Mouse (Mus musculus) stomach, embryonic 16.5 days (tissue): ENCODE measurements around the gene P2ry13. TPM values are rescaled to one million over a fixed set of nuclear protein-coding genes. Genes with fewer than 3 reads are reported as not detected.

Source experiments
- ATAC-seq: fragments of 200-750 bp; cut with Nextera tagmentation; 2 replicates; pipeline ENCODE4 v1.8.0; 2017; ENCODE audit warnings: moderate number of reproducible peaks, moderate TSS enrichment; ENCODE audit not compliant: insufficient read depth, low FRiP score
- H3K27ac ChIP-seq: fragments of 300-500 bp; sonication (generic); 2 replicates; pipeline ENCODE4 v1.5.1; 2014; ENCODE audit warnings: low read length
- H3K27me3 ChIP-seq: fragments of 300-500 bp; sonication (generic); 2 replicates; pipeline ENCODE4 v1.6.1; 2014; ENCODE audit warnings: low read length, control low read depth, mixed read lengths; ENCODE audit not compliant: control insufficient read depth, insufficient read depth
- H3K36me3 ChIP-seq: fragments of 300-500 bp; sonication (generic); 2 replicates; pipeline ENCODE4 v1.6.1; 2014; ENCODE audit warnings: low read length; ENCODE audit not compliant: control insufficient read depth, insufficient read depth
- H3K4me1 ChIP-seq: fragments of 300-500 bp; sonication (generic); 2 replicates; pipeline ENCODE4 v1.6.1; 2014; ENCODE audit warnings: low read length, control low read depth, mixed read lengths; ENCODE audit not compliant: control insufficient read depth, insufficient read depth
- H3K4me2 ChIP-seq: fragments of 300-500 bp; sonication (generic); 2 replicates; pipeline ENCODE4 v1.6.1; 2014; ENCODE audit warnings: low read depth, low read length, mixed read lengths
- H3K4me3 ChIP-seq: fragments of 300-500 bp; sonication (generic); replicated peaks from 2 replicates; pipeline ENCODE4 v1.5.1; 2014; ENCODE audit warnings: mild to moderate bottlenecking, low read length
- H3K9ac ChIP-seq: fragments of 300-500 bp; sonication (generic); 2 replicates; pipeline ENCODE4 v1.6.1; 2014; ENCODE audit warnings: low read length
- H3K9me3 ChIP-seq: fragments of 300-500 bp; sonication (generic); replicated peaks from 2 replicates; pipeline ENCODE4 v1.6.1; 2016; ENCODE audit warnings: low read length, control low read depth; ENCODE audit not compliant: control insufficient read depth
- WGBS: fragments of 180-500 bp; shearing (Covaris S2); extraction: QIAGEN DNeasy Blood & Tissue Kit; methylation state at CpG from one replicate; pipeline ENCODE4 v1.1.7; 2014; 5-methylcytosine and 5-hydroxymethylcytosine counted together
- polyA plus RNA-seq: library from polyadenylated mRNA; unstranded; fragments of >200 nt; fragmentation: Nextera tagmentation; extraction: Ambion mirVana; gene quantifications from 2 replicates; pipeline ENCODE4 v1.2.1, GENCODE M21; 2015

P2ry13 gene
- polyA plus RNA-seq, result 1.9 and 2.4 TPM in 2 replicates

- no peaks in the 10 kb centered on the region for H3K9me3 ChIP-seq
- no peaks in the 10 kb centered on the region for H3K36me3 ChIP-seq
- no peak within 1 kb of the TSS for H3K9ac ChIP-seq
- no peak within 1 kb of the TSS for H3K4me3 ChIP-seq
- no peak within 1 kb of the TSS for H3K4me2 ChIP-seq
- no peaks in the 10 kb centered on the region for H3K27me3 ChIP-seq
- no peak for ATAC-seq
- H3K27ac ChIP-seq, result no peak within 1 kb of the TSS
- WGBS, result 87% methylated on average over 6 of the region's 6 CpGs
- peaks cover 4% of the 10 kb centered on the region; the same call in 1 of the 2 replicates for H3K4me1 ChIP-seq
These were observed at the start of gene P2ry13 for GRCm38 (mm10) chr3:59210727-59211126. P2ry13 (minus strand) TSS chr3:59210882.

GRCm38 (mm10) chr3:59257740-59258664, 47.3 kb upstream of the P2ry13 start:
- Histone ChIP-seq H3K27me3 (no peaks in the 10 kb centered on the region), H3K9ac (no peak overlapping the region), H3K4me1 (no peaks in the 10 kb centered on the region), H3K4me2 (no peak overlapping the region), H3K4me3 (no peak overlapping the region), H3K27ac (no peak overlapping the region), H3K36me3 (no peaks in the 10 kb centered on the region), H3K9me3 (no peaks in the 10 kb centered on the region)
- no peak for ATAC-seq
- WGBS, result 70% methylated on average over 20 of the region's 20 CpGs

GRCm38 (mm10) chr3:59250454-59250853, 39.8 kb upstream of the P2ry13 start:
- WGBS, result 96% methylated on average over 1 of the region's 1 CpGs
- Histone ChIP-seq H3K27me3 (no peaks in the 10 kb centered on the region), H3K36me3 (no peaks in the 10 kb centered on the region), H3K27ac (no peak overlapping the region), H3K9ac (no peak overlapping the region), H3K4me3 (no peak overlapping the region), H3K4me2 (no peak overlapping the region), H3K4me1 (no peaks in the 10 kb centered on the region), H3K9me3 (no peaks in the 10 kb centered on the region)
- ATAC-seq, result no peak

- 82% methylated on average over 6 of the region's 6 CpGs for WGBS
- H3K9me3 ChIP-seq, result no peaks in the 10 kb centered on the region
- H3K4me3 ChIP-seq, result no peak overlapping the region
- H3K4me2 ChIP-seq, result no peak overlapping the region
- H3K27ac ChIP-seq, result no peak overlapping the region
- H3K9ac ChIP-seq, result no peak overlapping the region
- no peaks in the 10 kb centered on the region for H3K4me1 ChIP-seq
- H3K27me3 ChIP-seq, result no peaks in the 10 kb centered on the region
- no peak for ATAC-seq
- H3K36me3 ChIP-seq, result no peaks in the 10 kb centered on the region
These were observed 37.3 kb upstream of the P2ry13 start for GRCm38 (mm10) chr3:59248031-59248430.

GRCm38 (mm10) chr3:59243384-59243783, 32.7 kb upstream of the P2ry13 start:
- no peaks in the 10 kb centered on the region for H3K36me3 ChIP-seq
- no peaks in the 10 kb centered on the region for H3K9me3 ChIP-seq
- ATAC-seq, result no peak
- no peak overlapping the region for H3K4me2 ChIP-seq
- 72% methylated on average over 6 of the region's 6 CpGs for WGBS
- H3K9ac ChIP-seq, result no peak overlapping the region
- H3K4me1 ChIP-seq, result no peaks in the 10 kb centered on the region
- H3K27ac ChIP-seq, result no peak overlapping the region
- no peaks in the 10 kb centered on the region for H3K27me3 ChIP-seq
- H3K4me3 ChIP-seq, result no peak overlapping the region

GRCm38 (mm10) chr3:59234878-59235277, 24.2 kb upstream of the P2ry13 start:
- Histone ChIP-seq H3K36me3 (no peaks in the 10 kb centered on the region), H3K4me2 (no peak overlapping the region), H3K9me3 (no peaks in the 10 kb centered on the region), H3K27ac (no peak overlapping the region), H3K4me1 (no peaks in the 10 kb centered on the region), H3K9ac (no peak overlapping the region), H3K27me3 (no peaks in the 10 kb centered on the region), H3K4me3 (no peak overlapping the region)
- no peak for ATAC-seq
- WGBS, result 59% methylated on average over 5 of the region's 5 CpGs

GRCm38 (mm10) chr3:59230912-59231311, 20.2 kb upstream of the P2ry13 start:
- no peak for ATAC-seq
- Histone ChIP-seq H3K9ac (no peak overlapping the region), H3K36me3 (no peaks in the 10 kb centered on the region), H3K9me3 (no peaks in the 10 kb centered on the region), H3K4me1 (0 out of 2 replicates have a peak, but pooled peaks cover 4% of the 10 kb centered on the region), H3K4me2 (no peak overlapping the region), H3K4me3 (no peak overlapping the region), H3K27me3 (no peaks in the 10 kb centered on the region), H3K27ac (no peak overlapping the region)
- WGBS, result 67% methylated on average over 3 of the region's 3 CpGs

GRCm38 (mm10) chr3:59228730-59229551, 18.3 kb upstream of the P2ry13 start:
- no peaks in the 10 kb centered on the region for H3K36me3 ChIP-seq
- H3K9me3 ChIP-seq, result no peaks in the 10 kb centered on the region
- H3K27me3 ChIP-seq, result no peaks in the 10 kb centered on the region
- H3K9ac ChIP-seq, result no peak overlapping the region
- H3K4me3 ChIP-seq, result no peak overlapping the region
- ATAC-seq, result peak; percentile 56
- H3K4me1 ChIP-seq, result 0 out of 2 replicates have a peak, but pooled peaks cover 4% of the 10 kb centered on the region
- 0 out of 2 replicates have a peak overlapping the region, but pooled peaks have one; percentile 6 for H3K4me2 ChIP-seq
- 49% methylated on average over 10 of the region's 10 CpGs for WGBS
- H3K27ac ChIP-seq, result peak overlapping the region; percentile 73

- 95% methylated on average over 9 of the region's 9 CpGs for WGBS
- Histone ChIP-seq H3K9me3 (no peaks in the 10 kb centered on the region), H3K27ac (no peak overlapping the region)
These were observed 17.0 kb upstream of the P2ry13 start for GRCm38 (mm10) chr3:59227696-59228095.

More at GRCm38 (mm10) chr3:59227696-59228095, 17.0 kb upstream of the P2ry13 start:
- Histone ChIP-seq H3K4me2 (no peak overlapping the region), H3K4me3 (no peak overlapping the region), H3K9ac (no peak overlapping the region), H3K4me1 (0 out of 2 replicates have a peak, but pooled peaks cover 4% of the 10 kb centered on the region), H3K36me3 (no peaks in the 10 kb centered on the region), H3K27me3 (no peaks in the 10 kb centered on the region)
- ATAC-seq, result no peak
